Mouse (Mus musculus): ENCODE measurements around the gene Epb42. TPM values are rescaled to one million over a fixed set of nuclear protein-coding genes. Genes with fewer than 3 reads are reported as not detected.
"Not testable (repeated sequence)": the region's sequence is repeated elsewhere in the genome, so short reads cannot be mapped to it uniquely, and the experiment has no call there.

Gene Epb42
- polyA plus RNA-seq, 1 experiment from 2014 or later = 1.1 TPM

DNA sequence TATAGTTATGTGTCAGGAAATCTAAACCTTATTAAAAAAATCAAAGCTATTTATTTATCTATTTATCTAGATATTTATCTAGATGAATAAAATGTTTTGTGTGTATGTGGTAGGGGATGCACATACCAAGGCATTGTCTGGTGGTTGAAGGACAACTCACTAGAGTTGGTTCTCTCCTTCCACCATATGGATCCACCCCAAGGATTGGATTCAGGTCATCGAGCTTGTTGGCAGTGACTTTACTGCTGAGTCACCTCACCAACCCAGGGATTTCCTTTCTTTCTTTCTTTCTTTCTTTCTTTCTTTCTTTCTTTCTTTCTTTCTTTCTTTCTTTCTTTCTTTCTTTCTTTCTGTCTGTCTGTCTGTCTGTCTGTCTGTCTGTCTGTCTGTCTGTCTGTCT lies 40.3 kb downstream of the Epb42 start:
- H3K9me3 ChIP-seq (ENCODE audit: control insufficient read depth, low read length); H3K27ac ChIP-seq (ENCODE audit: low read length); H3K4me2 ChIP-seq (ENCODE audit: low read depth, low read length); H3K9ac ChIP-seq (ENCODE audit: low read length); H3K27me3 ChIP-seq (ENCODE audit: control insufficient read depth, insufficient read depth, low read depth, low read length); H3K36me3 ChIP-seq (ENCODE audit: control insufficient read depth, insufficient read depth, low read length); H3K4me1 ChIP-seq (replicated peaks; ENCODE audit: control insufficient read depth, insufficient read depth, low read length); ATAC-seq (ENCODE audit: low read depth); H3K4me3 ChIP-seq (ENCODE audit: low read length): not testable (repeated sequence)
- 54% methylated on average over 1 of the region's 1 CpGs for WGBS

DNA sequence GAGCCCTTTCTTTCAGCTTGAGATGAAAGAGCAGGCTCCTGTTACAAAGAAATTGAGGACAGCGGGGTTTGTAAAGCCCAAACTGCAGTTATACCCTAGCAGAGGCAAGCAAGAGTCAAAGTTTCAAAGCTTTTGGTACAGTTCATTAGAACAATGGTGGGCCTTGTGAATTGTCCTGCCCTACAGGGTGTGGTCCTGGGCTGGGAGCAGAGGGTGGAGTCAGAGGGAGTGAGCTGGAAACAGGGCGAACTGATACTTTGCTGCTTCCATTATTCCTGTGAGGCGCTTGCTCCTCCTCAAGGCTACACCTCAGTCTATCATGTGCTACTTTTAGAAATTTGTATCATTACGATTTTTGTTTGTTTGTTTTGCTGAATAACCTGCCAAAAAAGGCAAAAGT lies 45.7 kb downstream of the Epb42 start:
- ATAC-seq (ENCODE audit: low read depth) = no peak
- Histone ChIP-seq H3K4me1 (replicated peaks; ENCODE audit: control insufficient read depth, insufficient read depth, low read length) (no peaks in the 10 kb centered on the region), H3K27me3 (ENCODE audit: control insufficient read depth, insufficient read depth, low read depth, low read length) (no peaks in the 10 kb centered on the region), H3K4me2 (ENCODE audit: low read depth, low read length) (no peak overlapping the region), H3K9ac (ENCODE audit: low read length) (no peak overlapping the region), H3K27ac (ENCODE audit: low read length) (no peak overlapping the region), H3K9me3 (ENCODE audit: control insufficient read depth, low read length) (no peaks in the 10 kb centered on the region), H3K36me3 (ENCODE audit: control insufficient read depth, insufficient read depth, low read length) (no peaks in the 10 kb centered on the region), H3K4me3 (ENCODE audit: low read length) (no peak overlapping the region)
- WGBS = 61% methylated on average over 4 of the region's 4 CpGs

DNA sequence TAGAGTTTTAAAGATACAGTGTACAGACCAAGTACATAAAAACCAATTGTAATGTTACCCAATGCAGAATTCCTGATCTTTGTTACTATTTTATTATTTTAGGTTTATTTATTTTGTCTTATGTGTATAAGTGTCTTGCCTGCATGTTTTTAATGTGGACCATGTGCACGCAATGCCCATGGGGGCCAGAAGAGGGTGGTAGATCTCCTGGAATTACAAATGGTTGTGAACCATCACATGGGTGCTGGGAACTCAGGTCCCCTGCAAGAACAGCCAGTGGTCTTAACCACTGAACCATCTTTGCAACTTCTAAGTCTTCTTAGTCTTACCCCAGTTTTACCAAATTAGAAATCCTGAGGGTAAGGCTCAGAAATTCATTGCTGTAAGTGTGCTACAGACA lies 51.6 kb downstream of the Epb42 start:
- Histone ChIP-seq H3K4me2 (ENCODE audit: low read depth, low read length) (no peak overlapping the region), H3K9me3 (ENCODE audit: control insufficient read depth, low read length) (no peaks in the 10 kb centered on the region), H3K27ac (ENCODE audit: low read length) (no peak overlapping the region), H3K36me3 (ENCODE audit: control insufficient read depth, insufficient read depth, low read length) (no peaks in the 10 kb centered on the region), H3K4me3 (ENCODE audit: low read length) (no peak overlapping the region), H3K4me1 (replicated peaks; ENCODE audit: control insufficient read depth, insufficient read depth, low read length) (no peaks in the 10 kb centered on the region), H3K9ac (ENCODE audit: low read length) (no peak overlapping the region), H3K27me3 (ENCODE audit: control insufficient read depth, insufficient read depth, low read depth, low read length) (no peaks in the 10 kb centered on the region)
- ATAC-seq (ENCODE audit: low read depth) = no peak
- 94% methylated on average over 1 of the region's 1 CpGs for WGBS

GRCm38 (mm10) chr2:120983611-120984010 lies 53.3 kb downstream of the Epb42 start:
- whole genome bisulfite sequencing = 47% methylated on average over 2 of the region's 2 CpGs
- H3K27me3 ChIP-seq (ENCODE audit: control insufficient read depth, insufficient read depth, low read depth, low read length) = no peaks in the 10 kb centered on the region
- ATAC-seq (ENCODE audit: low read depth) = no peak

GRCm38 (mm10) chr2:120980861-120981260 lies 56.0 kb downstream of the Epb42 start:
- Histone ChIP-seq H3K27me3 (ENCODE audit: control insufficient read depth, insufficient read depth, low read depth, low read length) (no peaks in the 10 kb centered on the region), H3K9ac (ENCODE audit: low read length) (no peak overlapping the region), H3K4me2 (ENCODE audit: low read depth, low read length) (no peak overlapping the region), H3K4me3 (ENCODE audit: low read length) (no peak overlapping the region), H3K27ac (ENCODE audit: low read length) (no peak overlapping the region), H3K4me1 (replicated peaks; ENCODE audit: control insufficient read depth, insufficient read depth, low read length) (no peaks in the 10 kb centered on the region), H3K36me3 (ENCODE audit: control insufficient read depth, insufficient read depth, low read length) (no peaks in the 10 kb centered on the region), H3K9me3 (ENCODE audit: control insufficient read depth, low read length) (no peaks in the 10 kb centered on the region)
- 46% methylated on average over 2 of the region's 2 CpGs for WGBS
- ATAC-seq (ENCODE audit: low read depth) = no peak

More at GRCm38 (mm10) chr2:120983611-120984010, 53.3 kb downstream of the Epb42 start:
- Histone ChIP-seq H3K36me3 (ENCODE audit: control insufficient read depth, insufficient read depth, low read length) (no peaks in the 10 kb centered on the region), H3K9ac (ENCODE audit: low read length) (no peak overlapping the region), H3K9me3 (ENCODE audit: control insufficient read depth, low read length) (no peaks in the 10 kb centered on the region), H3K4me1 (replicated peaks; ENCODE audit: control insufficient read depth, insufficient read depth, low read length) (no peaks in the 10 kb centered on the region), H3K4me3 (ENCODE audit: low read length) (no peak overlapping the region), H3K27ac (ENCODE audit: low read length) (no peak overlapping the region), H3K4me2 (ENCODE audit: low read depth, low read length) (no peak overlapping the region)

DNA sequence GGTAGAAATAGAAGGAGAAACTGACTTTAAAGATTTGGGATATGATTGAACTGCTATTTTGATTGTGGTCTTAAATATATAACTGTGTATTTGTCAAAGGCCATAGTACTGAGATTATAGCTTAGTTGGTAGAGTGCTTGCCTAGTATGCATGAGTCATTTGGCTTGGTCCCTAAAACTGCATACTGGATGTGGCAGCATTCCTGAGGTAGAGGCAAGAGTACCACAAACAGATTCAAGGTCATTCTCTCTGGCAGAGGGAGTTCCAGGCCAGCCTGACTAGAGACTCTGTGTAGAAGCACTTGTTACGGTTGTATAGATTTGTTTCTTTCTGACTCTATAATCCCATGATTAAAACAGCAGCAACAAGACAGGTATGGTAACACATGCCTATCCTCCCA lies 57.1 kb downstream of the Epb42 start:
- H3K4me1 ChIP-seq (replicated peaks; ENCODE audit: control insufficient read depth, insufficient read depth, low read length) = no peaks in the 10 kb centered on the region
- WGBS = 71% methylated on average over 1 of the region's 1 CpGs
- no peak overlapping the region for H3K4me2 ChIP-seq (ENCODE audit: low read depth, low read length)
- no peaks in the 10 kb centered on the region for H3K9me3 ChIP-seq (ENCODE audit: control insufficient read depth, low read length)
- H3K27me3 ChIP-seq (ENCODE audit: control insufficient read depth, insufficient read depth, low read depth, low read length) = no peaks in the 10 kb centered on the region
- ATAC-seq (ENCODE audit: low read depth) = no peak
- H3K36me3 ChIP-seq (ENCODE audit: control insufficient read depth, insufficient read depth, low read length) = no peaks in the 10 kb centered on the region
- no peak overlapping the region for H3K9ac ChIP-seq (ENCODE audit: low read length)
- no peak overlapping the region for H3K27ac ChIP-seq (ENCODE audit: low read length)
- no peak overlapping the region for H3K4me3 ChIP-seq (ENCODE audit: low read length)

DNA sequence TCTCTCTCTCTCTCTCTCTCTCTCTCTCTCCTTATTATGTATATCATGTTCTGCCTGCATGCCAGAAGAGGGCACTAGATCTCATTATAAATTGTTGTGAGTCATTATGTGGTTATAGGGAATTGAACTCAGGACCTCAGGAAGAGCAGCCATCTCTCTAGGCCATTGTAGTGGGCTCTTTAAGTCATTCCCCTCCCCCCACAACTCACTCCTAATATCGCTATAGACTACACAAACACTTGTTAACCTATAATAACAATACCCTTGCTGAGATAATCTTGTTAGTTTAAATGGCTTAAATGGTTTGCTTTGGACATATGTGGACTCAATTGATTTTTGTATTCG lies 58.2 kb downstream of the Epb42 start:
- no peaks in the 10 kb centered on the region for H3K9me3 ChIP-seq (ENCODE audit: control insufficient read depth, low read length)
- H3K27me3 ChIP-seq (ENCODE audit: control insufficient read depth, insufficient read depth, low read depth, low read length) = no peaks in the 10 kb centered on the region; the same call in 1 of the 2 replicates
- ATAC-seq (ENCODE audit: low read depth) = no peak
- H3K27ac ChIP-seq (ENCODE audit: low read length) = no peak overlapping the region
- 50% methylated on average over 2 of the region's 2 CpGs for WGBS
- H3K4me3 ChIP-seq (ENCODE audit: low read length) = no peak overlapping the region
- no peak overlapping the region for H3K4me2 ChIP-seq (ENCODE audit: low read depth, low read length)
- no peak overlapping the region for H3K9ac ChIP-seq (ENCODE audit: low read length)
- H3K4me1 ChIP-seq (replicated peaks; ENCODE audit: control insufficient read depth, insufficient read depth, low read length) = no peaks in the 10 kb centered on the region
- H3K36me3 ChIP-seq (ENCODE audit: control insufficient read depth, insufficient read depth, low read length) = no peaks in the 10 kb centered on the region

- Histone ChIP-seq H3K27ac (ENCODE audit: low read length) (peak overlapping the region; percentile 84; the same call in 1 of the 2 replicates), H3K9ac (ENCODE audit: low read length) (peak overlapping the region; percentile 87), H3K27me3 (ENCODE audit: control insufficient read depth, insufficient read depth, low read depth, low read length) (no peaks in the 10 kb centered on the region; the same call in 1 of the 2 replicates), H3K36me3 (ENCODE audit: control insufficient read depth, insufficient read depth, low read length) (no peaks in the 10 kb centered on the region), H3K4me1 (replicated peaks; ENCODE audit: control insufficient read depth, insufficient read depth, low read length) (no peaks in the 10 kb centered on the region), H3K4me2 (ENCODE audit: low read depth, low read length) (peak overlapping the region; percentile 99), H3K4me3 (ENCODE audit: low read length) (peak overlapping the region; percentile 74), H3K9me3 (ENCODE audit: control insufficient read depth, low read length) (no peaks in the 10 kb centered on the region)
- WGBS = 76% methylated on average over 8 of the region's 8 CpGs
- no peak for ATAC-seq (ENCODE audit: low read depth)
Measured at GRCm38 (mm10) chr2:120977926-120978692, 58.8 kb downstream of the Epb42 start.

DNA sequence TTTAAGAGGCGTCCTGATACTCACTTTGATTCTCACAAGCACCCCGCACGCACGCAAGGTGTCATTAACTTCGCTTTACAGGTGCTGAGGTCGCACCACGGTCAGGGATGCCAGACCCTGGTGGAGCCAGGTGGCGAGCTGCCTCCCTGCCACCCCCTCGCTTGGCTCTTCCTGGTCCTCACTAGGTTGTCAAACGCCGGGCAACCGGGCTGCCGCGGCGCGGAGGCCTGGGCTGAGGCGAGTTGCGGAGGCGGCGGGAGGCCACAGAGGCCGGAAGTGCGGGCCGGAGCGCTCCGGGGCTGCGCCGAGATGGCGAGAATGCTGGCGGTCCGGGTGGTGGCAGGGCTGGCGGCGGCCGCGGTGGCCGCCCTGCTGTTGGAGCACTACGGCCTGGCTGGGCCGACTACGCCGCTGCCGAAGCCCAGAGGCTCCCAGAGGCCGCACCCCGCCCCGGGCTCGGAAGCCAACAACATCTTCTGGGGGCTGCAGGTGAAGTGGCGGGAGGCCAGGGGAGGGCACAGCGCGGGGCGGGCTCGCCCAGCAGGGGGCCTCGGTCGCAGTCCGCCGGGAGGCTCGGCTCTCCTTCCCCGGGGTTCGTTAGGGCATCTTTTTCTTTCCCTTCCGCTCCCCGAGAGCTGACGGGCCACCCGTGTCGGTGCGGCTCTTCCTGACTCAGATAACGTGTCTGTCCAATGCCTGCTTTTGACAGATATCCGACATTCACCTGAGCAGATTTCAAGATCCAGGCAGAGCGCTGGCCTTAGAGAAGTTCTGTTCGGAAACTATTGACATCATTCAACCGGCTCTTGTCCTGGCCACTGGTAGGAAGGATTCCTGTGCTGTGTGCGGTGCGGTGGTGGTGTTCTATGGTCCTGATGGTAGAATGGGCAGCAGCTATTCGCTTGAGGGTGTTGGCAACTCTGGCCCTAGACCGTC lies 59.6 kb downstream of the Epb42 start, which contains the start of gene Tmem62:
Gene Tmem62 (plus strand): TSS at position 28 of the 936 bp plus-strand sequence.
- Histone ChIP-seq H3K9me3 (ENCODE audit: control insufficient read depth, low read length) (no peaks in the 10 kb centered on the region), H3K36me3 (ENCODE audit: control insufficient read depth, insufficient read depth, low read length) (no peaks in the 10 kb centered on the region), H3K27me3 (ENCODE audit: control insufficient read depth, insufficient read depth, low read depth, low read length) (no peaks in the 10 kb centered on the region; the same call in 1 of the 2 replicates), H3K4me2 (ENCODE audit: low read depth, low read length) (peak within 1 kb of the TSS; percentile 99), H3K9ac (ENCODE audit: low read length) (peak within 1 kb of the TSS; percentile 87), H3K27ac (ENCODE audit: low read length) (peak within 1 kb of the TSS; percentile 84), H3K4me1 (replicated peaks; ENCODE audit: control insufficient read depth, insufficient read depth, low read length) (0 out of 2 replicates have a peak, but pooled peaks cover 3% of the 10 kb centered on the region), H3K4me3 (ENCODE audit: low read length) (peak within 1 kb of the TSS; percentile 74)
- WGBS = 1% methylated on average over 66 of the region's 71 CpGs
- peak; percentile 90 for ATAC-seq (ENCODE audit: low read depth)
